Comparison of ENCODE assay signal across 8 mouse cellular contexts in the genomic region with DNA sequence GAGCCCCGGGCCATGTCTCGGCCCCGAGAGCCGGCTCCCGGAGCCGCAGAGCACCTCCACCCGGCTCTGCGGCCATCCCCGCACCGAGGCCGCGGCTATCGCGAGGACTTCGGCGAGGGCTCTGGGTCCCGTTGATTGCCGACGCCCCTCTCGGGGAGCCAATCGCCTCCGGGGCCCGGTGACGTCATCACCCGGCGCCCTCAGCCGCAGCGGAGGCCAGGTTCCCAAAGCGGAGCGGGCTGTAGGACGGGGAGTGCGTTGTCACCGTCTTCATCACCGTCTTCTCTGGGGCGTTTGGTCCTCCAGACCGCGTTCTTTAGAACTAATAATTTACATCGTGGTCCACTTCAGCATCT. TPM values are rescaled to one million over a fixed set of nuclear protein-coding genes. Genes with fewer than 3 reads are reported as not detected.
A peak's percentile ranks its signal among the peaks of the same experiment; 100 is the strongest.
DNase-seq lines count a peak whose midpoint lies in the region; ATAC-seq and TF ChIP-seq lines count a peak whose summit lies in the region.

TSS of gene Tmem183a (minus strand) at position 123 of the 356 bp plus-strand sequence.

- peak within 1 kb of the TSS; percentile 47 for H3K4me3 ChIP-seq in cortical plate, adult 2 months (ENCODE audit: insufficient read depth, low read length)

- ATAC-seq in activated CD4-positive, CD25-positive, alpha-beta regulatory T cell, adult 4 months = peak; percentile 96
- peak; percentile 100 for ATAC-seq in megakaryocyte progenitor cell, adult 5-6 weeks (replicated peaks; ENCODE audit: poor library complexity)

- H3K4me1 ChIP-seq in cortical plate, adult 2 months (ENCODE audit: control insufficient read depth, insufficient read depth, low read length) = 0 out of 2 replicates have a peak, but pooled peaks cover 1% of the 10 kb centered on the region

- no peak for TF ChIP-seq CTCF in cortical plate, adult 2 months (IDR thresholded peaks at IDR 0.05; ENCODE audit: extremely low read depth, insufficient read depth, low read length)

- H3K27ac ChIP-seq in cortical plate, adult 2 months (ENCODE audit: insufficient read depth, low read length) = peak within 1 kb of the TSS; percentile 62

- peak; percentile 98 for DNase-seq in gastrocnemius, postnatal 10 days
- peak; percentile 96 for DNase-seq in induced T-regulatory cell, adult 2 months (ENCODE audit: low read depth)
- peak; percentile 84 to 95 for DNase-seq in left cerebral cortex, adult 9 months (ENCODE audit: low spot score in 2 of 2)
- DNase-seq in right cerebral cortex, postnatal 14 days = peak; percentile 97
- peak; percentile 93 to 96 for DNase-seq in urinary bladder, postnatal 36 days (ENCODE audit: low spot score in 2 of 2)

- peak; percentile 97 for TF ChIP-seq POLR2A in cortical plate, adult 2 months (IDR thresholded peaks at IDR 0.05; ENCODE audit: extremely low read depth, insufficient read depth, low read length)

RNA-seq across cellular contexts. Expression of gene Tmem183a, which starts in this region (rescaled TPM):
- 10 to 100 TPM; 23.6 to 33.3 TPM for polyA plus RNA-seq in activated CD4-positive, CD25-positive, alpha-beta regulatory T cell, adult 4 months (2017; shearing (Covaris generic))
- polyA plus RNA-seq in cortical plate, adult 2 months (2012; rRNA removed) = 56.2 and 62.5 TPM in 2 replicates
- total RNA-seq in gastrocnemius, postnatal 10 days (2021) = 10 to 100 TPM; 17.2 to 18.5 TPM
- 42.1 and 45.9 TPM in 2 replicates for total RNA-seq in megakaryocyte progenitor cell, adult 5-6 weeks (2015)
- 43.3 and 71.6 TPM in 2 replicates for total RNA-seq in megakaryocyte progenitor cell, adult 5-6 weeks (2017)

Comparison
In these comparisons a context has a peak if more than half of its experiments do, and no peak if none do; other contexts are left out.
1. Peak in every context shown above with its lines: DNase-seq, ATAC-seq, H3K4me3 ChIP-seq and H3K27ac ChIP-seq.